Mouse (Mus musculus): ENCODE results near the gene Uba5. TPM values are rescaled to one million over a fixed set of nuclear protein-coding genes. Genes with fewer than 3 reads are reported as not detected.

Uba5 gene
- polyA plus RNA-seq, 1 experiment from 2014 or later = 46.7 TPM

DNA sequence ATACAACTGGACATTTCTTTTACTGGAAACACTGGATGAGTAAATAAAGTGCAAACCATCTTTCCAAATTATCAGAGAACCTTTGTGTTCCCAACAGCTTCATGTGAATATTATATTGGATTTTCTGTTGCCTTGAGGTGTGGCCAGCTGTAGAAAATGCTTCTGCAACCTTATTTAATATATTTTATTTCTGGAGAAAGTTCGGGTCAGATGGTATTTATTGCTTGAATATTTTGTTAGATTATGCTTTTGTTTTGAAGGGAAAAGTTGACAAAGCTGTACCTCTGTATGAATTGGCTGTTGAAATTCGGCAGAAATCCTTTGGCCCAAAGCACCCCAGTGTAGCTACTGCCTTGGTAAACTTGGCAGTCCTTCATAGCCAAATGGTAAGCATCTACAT is 22.6 kb downstream of the Uba5 start, which contains the start of gene Gm28305:
Gene Gm28305 (plus strand): TSS at position 301 of the 400 bp plus-strand sequence.
- H3K4me3 ChIP-seq (replicated peaks) = no peak within 1 kb of the TSS
- H3K9ac ChIP-seq = no peak within 1 kb of the TSS
- WGBS = 62% methylated on average over 2 of the region's 2 CpGs
- no peaks in the 10 kb centered on the region for H3K4me1 ChIP-seq (replicated peaks)
- no peak for ATAC-seq
- no peak within 1 kb of the TSS for H3K27ac ChIP-seq
- no peaks in the 10 kb centered on the region for H3K9me3 ChIP-seq
- no peaks in the 10 kb centered on the region for H3K36me3 ChIP-seq
- H3K4me2 ChIP-seq (replicated peaks) = no peak within 1 kb of the TSS
- no peaks in the 10 kb centered on the region for H3K27me3 ChIP-seq (replicated peaks)

- Histone ChIP-seq H3K27me3 (replicated peaks) (no peaks in the 10 kb centered on the region), H3K4me1 (replicated peaks) (no peaks in the 10 kb centered on the region), H3K36me3 (no peaks in the 10 kb centered on the region), H3K9ac (no peak overlapping the region), H3K4me2 (replicated peaks) (no peak overlapping the region), H3K9me3 (no peaks in the 10 kb centered on the region), H3K27ac (no peak overlapping the region), H3K4me3 (replicated peaks) (no peak overlapping the region)
- no peak for ATAC-seq
- 82% methylated on average over 4 of the region's 4 CpGs for WGBS
These were observed 23.2 kb downstream of the Uba5 start for GRCm38 (mm10) chr9:104039742-104040141.

- 90% methylated on average over 21 of the region's 21 CpGs for WGBS
These were observed 23.8 kb downstream of the Uba5 start for GRCm38 (mm10) chr9:104039031-104039695.

GRCm38 (mm10) chr9:104038266-104038665 is 24.7 kb downstream of the Uba5 start:
- Histone ChIP-seq H3K36me3 (no peaks in the 10 kb centered on the region), H3K9ac (no peak overlapping the region), H3K4me3 (replicated peaks) (no peak overlapping the region), H3K27ac (no peak overlapping the region), H3K4me2 (replicated peaks) (no peak overlapping the region), H3K9me3 (no peaks in the 10 kb centered on the region), H3K27me3 (replicated peaks) (no peaks in the 10 kb centered on the region), H3K4me1 (replicated peaks) (no peaks in the 10 kb centered on the region)
- WGBS = 88% methylated on average over 13 of the region's 13 CpGs
- no peak for ATAC-seq

More at GRCm38 (mm10) chr9:104039031-104039695, 23.8 kb downstream of the Uba5 start:
- Histone ChIP-seq H3K9me3 (no peaks in the 10 kb centered on the region), H3K9ac (no peak overlapping the region), H3K4me3 (replicated peaks) (no peak overlapping the region), H3K27ac (no peak overlapping the region), H3K27me3 (replicated peaks) (no peaks in the 10 kb centered on the region), H3K36me3 (no peaks in the 10 kb centered on the region), H3K4me1 (replicated peaks) (no peaks in the 10 kb centered on the region), H3K4me2 (replicated peaks) (no peak overlapping the region)
- ATAC-seq = no peak

GRCm38 (mm10) chr9:104035261-104036015 is 27.5 kb downstream of the Uba5 start:
- H3K9me3 ChIP-seq = no peaks in the 10 kb centered on the region
- H3K27me3 ChIP-seq (replicated peaks) = no peaks in the 10 kb centered on the region
- 51% methylated on average over 24 of the region's 24 CpGs for WGBS
- H3K36me3 ChIP-seq = no peaks in the 10 kb centered on the region
- H3K9ac ChIP-seq = no peak overlapping the region
- H3K4me2 ChIP-seq (replicated peaks) = no peak overlapping the region
- no peak overlapping the region for H3K27ac ChIP-seq
- peak; percentile 77 for ATAC-seq
- H3K4me1 ChIP-seq (replicated peaks) = no peaks in the 10 kb centered on the region
- H3K4me3 ChIP-seq (replicated peaks) = no peak overlapping the region

DNA sequence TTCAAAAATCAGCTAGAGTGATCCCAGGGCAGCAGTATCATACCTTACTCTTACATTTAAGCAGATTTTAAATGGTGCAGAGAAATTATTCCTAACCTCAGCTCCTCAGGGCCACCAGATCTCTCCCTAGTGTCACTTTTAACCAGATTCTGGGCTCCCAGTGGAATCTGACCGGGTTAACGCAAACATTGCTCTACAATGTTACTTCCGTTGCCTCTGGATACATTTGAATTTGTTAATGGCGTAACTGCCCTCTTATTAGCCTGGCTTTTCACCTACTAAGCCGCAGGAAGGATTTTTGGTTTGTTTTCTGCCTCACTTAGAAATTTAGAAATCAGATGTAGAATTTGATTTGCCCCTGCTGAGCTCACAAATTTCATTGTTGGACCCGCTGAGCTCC is 28.2 kb downstream of the Uba5 start:
- H3K9me3 ChIP-seq = no peaks in the 10 kb centered on the region
- no peaks in the 10 kb centered on the region for H3K4me1 ChIP-seq (replicated peaks)
- H3K9ac ChIP-seq = no peak overlapping the region
- no peak for ATAC-seq
- no peak overlapping the region for H3K27ac ChIP-seq
- 74% methylated on average over 6 of the region's 6 CpGs for WGBS
- H3K4me3 ChIP-seq (replicated peaks) = no peak overlapping the region
- no peaks in the 10 kb centered on the region for H3K27me3 ChIP-seq (replicated peaks)
- H3K4me2 ChIP-seq (replicated peaks) = no peak overlapping the region
- H3K36me3 ChIP-seq = no peaks in the 10 kb centered on the region

DNA sequence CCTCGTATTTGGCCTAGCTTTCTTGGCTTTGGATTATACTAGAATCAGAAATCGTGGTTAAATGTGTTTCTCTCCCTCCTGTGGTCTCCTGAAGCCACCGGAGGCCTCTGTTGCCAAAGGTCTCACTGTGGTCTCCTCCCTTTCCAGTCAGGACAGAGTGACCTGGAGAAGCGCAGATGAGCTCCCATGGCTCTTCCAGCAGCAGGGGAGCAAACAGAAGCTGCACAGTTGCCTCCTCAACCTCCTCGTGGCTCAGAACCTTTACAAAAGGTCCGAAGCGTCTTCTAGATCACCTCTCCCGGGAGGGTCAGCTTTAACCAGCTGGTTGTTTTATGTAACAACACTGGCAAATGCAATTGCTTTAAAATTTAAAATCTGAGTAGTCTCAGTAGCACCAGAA is 28.7 kb downstream of the Uba5 start:
- Histone ChIP-seq H3K4me3 (replicated peaks) (no peak overlapping the region), H3K9me3 (no peaks in the 10 kb centered on the region), H3K36me3 (no peaks in the 10 kb centered on the region), H3K27ac (no peak overlapping the region), H3K4me1 (replicated peaks) (no peaks in the 10 kb centered on the region), H3K27me3 (replicated peaks) (no peaks in the 10 kb centered on the region), H3K9ac (no peak overlapping the region), H3K4me2 (replicated peaks) (no peak overlapping the region)
- 84% methylated on average over 8 of the region's 8 CpGs for WGBS
- no peak for ATAC-seq

DNA sequence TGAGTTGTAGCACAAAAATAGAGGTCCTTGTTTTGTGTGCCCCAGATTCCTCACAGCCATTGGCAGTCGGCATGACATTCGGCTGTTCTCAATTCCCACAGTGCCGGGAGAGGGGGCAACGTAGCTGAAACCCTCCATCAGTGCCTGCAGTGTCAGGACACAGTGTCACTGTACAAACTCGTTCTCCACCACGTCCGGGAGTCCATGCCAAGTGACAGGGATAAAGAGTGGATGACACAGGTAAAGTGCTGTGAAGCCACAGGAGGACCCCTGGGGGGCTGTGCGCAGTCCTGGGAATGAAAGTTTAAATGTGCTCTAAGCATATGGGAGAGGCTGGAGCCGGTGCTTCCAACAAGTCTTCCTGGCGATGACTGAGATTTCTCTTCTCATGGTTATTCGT is 33.1 kb downstream of the Uba5 start:
- Histone ChIP-seq H3K9me3 (no peaks in the 10 kb centered on the region), H3K4me3 (replicated peaks) (no peak overlapping the region), H3K27me3 (replicated peaks) (no peaks in the 10 kb centered on the region), H3K36me3 (peaks cover 8% of the 10 kb centered on the region; the same call in 1 of the 2 replicates), H3K27ac (no peak overlapping the region), H3K4me2 (replicated peaks) (no peak overlapping the region), H3K4me1 (replicated peaks) (no peaks in the 10 kb centered on the region), H3K9ac (no peak overlapping the region)
- 90% methylated on average over 11 of the region's 11 CpGs for WGBS
- no peak for ATAC-seq

DNA sequence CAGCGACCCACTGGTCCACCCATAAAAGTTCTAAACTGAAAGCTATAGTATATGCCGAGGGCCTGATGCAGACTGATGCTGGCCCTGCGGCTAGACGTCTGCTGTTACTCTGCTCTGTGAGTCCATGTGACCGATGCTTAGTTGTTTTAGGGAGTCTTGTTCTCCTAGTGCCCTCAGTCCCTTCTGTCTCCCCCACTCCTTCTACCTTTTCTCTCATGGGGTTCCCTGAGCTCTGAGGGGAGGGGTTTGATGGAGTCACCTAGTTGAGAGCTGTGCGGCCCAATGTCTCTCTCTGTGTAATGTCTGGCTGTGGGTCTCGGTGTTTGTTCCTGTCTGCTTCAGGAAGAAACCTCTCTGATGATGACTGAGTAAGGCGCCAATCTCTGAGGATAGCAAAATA is 35.7 kb downstream of the Uba5 start:
- Histone ChIP-seq H3K4me2 (replicated peaks) (no peak overlapping the region), H3K36me3 (peaks cover 8% of the 10 kb centered on the region; the same call in 1 of the 2 replicates)
- no peak for ATAC-seq

GRCm38 (mm10) chr9:104021026-104021425 is 41.9 kb downstream of the Uba5 start:
- no peak overlapping the region for H3K4me2 ChIP-seq (replicated peaks)
- no peak overlapping the region for H3K9ac ChIP-seq
- H3K9me3 ChIP-seq = no peaks in the 10 kb centered on the region
- H3K27me3 ChIP-seq (replicated peaks) = no peaks in the 10 kb centered on the region
- no peaks in the 10 kb centered on the region for H3K36me3 ChIP-seq
- no peak overlapping the region for H3K4me3 ChIP-seq (replicated peaks)
- H3K27ac ChIP-seq = no peak overlapping the region
- 93% methylated on average over 10 of the region's 10 CpGs for WGBS
- ATAC-seq = no peak
- H3K4me1 ChIP-seq (replicated peaks) = no peaks in the 10 kb centered on the region

More for the DNA sequence above, 35.7 kb downstream of the Uba5 start:
- WGBS = 97% methylated on average over 8 of the region's 8 CpGs
- Histone ChIP-seq H3K4me1 (replicated peaks) (no peaks in the 10 kb centered on the region), H3K27ac (no peak overlapping the region), H3K9me3 (no peaks in the 10 kb centered on the region), H3K27me3 (replicated peaks) (no peaks in the 10 kb centered on the region), H3K9ac (no peak overlapping the region), H3K4me3 (replicated peaks) (no peak overlapping the region)

DNA sequence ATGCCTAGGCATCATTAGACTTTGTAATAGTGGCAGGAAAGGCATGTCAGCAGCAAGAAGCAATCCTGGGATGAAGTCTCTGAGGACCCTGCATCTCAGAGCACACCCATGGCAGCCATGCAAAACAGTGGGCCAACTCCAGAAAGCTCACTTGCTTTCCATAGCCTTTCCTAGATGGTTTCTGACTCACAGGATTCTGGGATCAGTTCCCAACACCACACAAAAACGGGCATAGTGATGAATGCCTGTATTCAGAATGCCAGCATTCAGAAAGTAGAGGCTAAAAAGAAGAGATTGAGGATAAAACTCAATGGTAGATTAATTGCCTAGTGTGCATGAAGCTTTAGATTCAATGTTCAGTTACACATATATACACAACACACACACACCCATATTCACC is 48.4 kb downstream of the Uba5 start:
- H3K36me3 ChIP-seq = peaks cover 4% of the 10 kb centered on the region; the same call in 1 of the 2 replicates
- no peaks in the 10 kb centered on the region for H3K9me3 ChIP-seq
- ATAC-seq = no peak
- H3K9ac ChIP-seq = no peak overlapping the region
- H3K4me3 ChIP-seq (replicated peaks) = no peak overlapping the region
- no peaks in the 10 kb centered on the region for H3K27me3 ChIP-seq (replicated peaks)
- no peak overlapping the region for H3K27ac ChIP-seq
- no peaks in the 10 kb centered on the region for H3K4me1 ChIP-seq (replicated peaks)
- 74% methylated on average over 1 of the region's 1 CpGs for WGBS
- H3K4me2 ChIP-seq (replicated peaks) = no peak overlapping the region

- H3K27ac ChIP-seq = peak overlapping the region; percentile 77
These were observed 60.0 kb downstream of the Uba5 start for GRCm38 (mm10) chr9:104002913-104003330.

More at GRCm38 (mm10) chr9:104002913-104003330, 60.0 kb downstream of the Uba5 start:
- Histone ChIP-seq H3K4me2 (replicated peaks) (peak overlapping the region; percentile 85), H3K9me3 (no peaks in the 10 kb centered on the region), H3K9ac (peak overlapping the region; percentile 55), H3K36me3 (no peaks in the 10 kb centered on the region; the same call in 1 of the 2 replicates), H3K4me3 (replicated peaks) (peak overlapping the region; percentile 68), H3K4me1 (replicated peaks) (peaks cover 9% of the 10 kb centered on the region), H3K27me3 (replicated peaks) (no peaks in the 10 kb centered on the region)
- peak; percentile 64 for ATAC-seq
- under 1% methylated on average over 37 of the region's 37 CpGs for WGBS

All from intestine, embryonic 15.5 days (tissue).